Mouse (Mus musculus) MEL (cell line): ENCODE results near the gene Rpl18. TPM values are rescaled to one million over a fixed set of nuclear protein-coding genes. Genes with fewer than 3 reads are reported as not detected.

Source experiments
- DNase-seq: peaks from one replicate; pipeline ENCODE4 v3.0.0; 2011; ENCODE audit warnings: low read depth, low spot score
- H3K27ac ChIP-seq: 2 replicates; pipeline ENCODE4 v1.5.1; 2012; ENCODE audit warnings: low read depth, mild to moderate bottlenecking, control low read depth, low read length, moderate library complexity; ENCODE audit not compliant: control insufficient read depth
- H3K27me3 ChIP-seq, 2 experiments: fragments of 150-350 bp in 1 of 2; sonication (generic) in 1 of 2; 2 replicates each; pipeline ENCODE4 v1.6.1; 2012; ENCODE audit warnings: low read length in 2 of 2, mild to moderate bottlenecking in 2 of 2, improper control_type of control experiment in 1 of 2, moderate library complexity in 1 of 2; ENCODE audit not compliant: insufficient read depth in 2 of 2, control insufficient read depth in 1 of 2
- H3K36me3 ChIP-seq, 2 experiments: 2 replicates each; pipeline ENCODE4 v1.6.1; 2012 to 2014; ENCODE audit warnings: low read length in 2 of 2, improper control_type of control experiment in 1 of 2, inconsistent platforms in 1 of 2, mild to moderate bottlenecking in 1 of 2; ENCODE audit not compliant: insufficient read depth in 2 of 2, control insufficient read depth in 1 of 2
- H3K4me1 ChIP-seq, 2 experiments: fragments of 150-350 bp in 1 of 2; sonication (generic) in 1 of 2; 2 replicates each; pipeline ENCODE4 v1.6.1; 2012; ENCODE audit warnings: low read length in 2 of 2, improper control_type of control experiment in 1 of 2, mild to moderate bottlenecking in 1 of 2; ENCODE audit not compliant: insufficient read depth in 2 of 2, control insufficient read depth in 1 of 2
- H3K4me3 ChIP-seq, 2 experiments: fragments of 150-350 bp in 1 of 2; sonication (generic) in 1 of 2; 2 replicates each; pipeline ENCODE4 v1.5.1; 2012; ENCODE audit warnings: low read depth in 2 of 2, low read length in 2 of 2, mild to moderate bottlenecking in 2 of 2, moderate library complexity in 2 of 2, control low read depth in 1 of 2, improper control_type of control experiment in 1 of 2; ENCODE audit not compliant: control insufficient read depth in 1 of 2, insufficient read depth in 1 of 2
- H3K79me2 ChIP-seq: 2 replicates; pipeline ENCODE4 v1.6.1; 2012; ENCODE audit warnings: mild to moderate bottlenecking, low read length, moderate library complexity; ENCODE audit not compliant: control insufficient read depth, poor library complexity, insufficient read depth
- H3K9ac ChIP-seq: 2 replicates; pipeline ENCODE4 v1.6.1; 2012; ENCODE audit warnings: low read depth, mild to moderate bottlenecking, control low read depth, low read length, moderate library complexity; ENCODE audit not compliant: control insufficient read depth, poor library complexity, severe bottlenecking
- H3K9me3 ChIP-seq: fragments of 150-350 bp; sonication (generic); replicated peaks from 2 replicates; pipeline ENCODE4 v1.6.1; 2012; ENCODE audit warnings: mild to moderate bottlenecking, low read length, improper control_type of control experiment, moderate library complexity; ENCODE audit not compliant: insufficient read depth
- CHD1 ChIP-seq: IDR thresholded peaks from 2 replicates; pipeline ENCODE4 v1.6.1; 2012; ENCODE audit warnings: low read depth, mild to moderate bottlenecking, inconsistent platforms, low read length, improper control_type of control experiment
- CHD2 ChIP-seq: IDR thresholded peaks from 2 replicates; pipeline ENCODE4 v1.6.1; 2011; ENCODE audit warnings: low read length, improper control_type of control experiment
- CTCF ChIP-seq, 3 experiments: IDR thresholded peaks in 2 of 3; conservative IDR thresholded peaks in 1 of 3; 2 replicates each; pipeline ENCODE4 v1.5.1; 2011 to 2012; ENCODE audit warnings: low read length in 3 of 3, low read depth in 2 of 3, mild to moderate bottlenecking in 2 of 3, improper control_type of control experiment in 1 of 3, inconsistent platforms in 1 of 3, mixed read lengths in 1 of 3, moderate library complexity in 1 of 3; ENCODE audit not compliant: control insufficient read depth in 1 of 3, insufficient read depth in 1 of 3, poor library complexity in 1 of 3, severe bottlenecking in 1 of 3
- EP300 ChIP-seq, 2 experiments: IDR thresholded peaks; 2 replicates each; pipeline ENCODE4 v1.6.1; 2011; ENCODE audit warnings: improper control_type of control experiment in 2 of 2, low read length in 2 of 2, low read depth in 1 of 2, mild to moderate bottlenecking in 1 of 2
- ETS1 ChIP-seq: IDR thresholded peaks from 2 replicates; pipeline ENCODE4 v1.6.1; 2012; ENCODE audit warnings: low read depth, mild to moderate bottlenecking, inconsistent platforms, low read length, improper control_type of control experiment, moderate library complexity
- HCFC1 ChIP-seq: IDR thresholded peaks from 2 replicates; pipeline ENCODE4 v1.6.1; 2012; ENCODE audit warnings: low read depth, mild to moderate bottlenecking, inconsistent platforms, low read length, improper control_type of control experiment, moderate library complexity
- JUND ChIP-seq: IDR thresholded peaks from 2 replicates; pipeline ENCODE4 v1.6.1; 2011; ENCODE audit warnings: low read depth, mild to moderate bottlenecking, improper control_type of control experiment, low read length
- MAFK ChIP-seq: IDR thresholded peaks from 2 replicates; pipeline ENCODE4 v1.6.1; 2011; ENCODE audit warnings: low read depth, mild to moderate bottlenecking, low read length, improper control_type of control experiment, borderline replicate concordance
- MAZ ChIP-seq: IDR thresholded peaks from 2 replicates; pipeline ENCODE4 v1.6.1; 2012; ENCODE audit warnings: low read depth, mild to moderate bottlenecking, inconsistent platforms, low read length, improper control_type of control experiment
- MEF2A ChIP-seq: IDR thresholded peaks from 2 replicates; pipeline ENCODE4 v1.6.1; 2014; ENCODE audit warnings: low read depth, mild to moderate bottlenecking, inconsistent platforms, low read length, improper control_type of control experiment; ENCODE audit not compliant: poor library complexity, insufficient replicate concordance, severe bottlenecking; ENCODE audit errors: extremely low read depth
- MXI1 ChIP-seq: IDR thresholded peaks from 2 replicates; pipeline ENCODE4 v1.6.1; 2011; ENCODE audit warnings: mild to moderate bottlenecking, low read depth, low read length, improper control_type of control experiment
- MYC ChIP-seq: IDR thresholded peaks from 2 replicates; pipeline ENCODE4 v1.6.1; 2011; ENCODE audit warnings: low read depth, mild to moderate bottlenecking, low read length, improper control_type of control experiment, moderate library complexity
- NELFE ChIP-seq: IDR thresholded peaks from 2 replicates; pipeline ENCODE4 v1.6.1; 2011; ENCODE audit warnings: low read depth, low read length, improper control_type of control experiment
- NRF1 ChIP-seq: IDR thresholded peaks from 2 replicates; pipeline ENCODE4 v1.6.1; 2014; ENCODE audit warnings: low read depth, mild to moderate bottlenecking, inconsistent platforms, low read length, improper control_type of control experiment, moderate library complexity; ENCODE audit not compliant: poor library complexity, insufficient read depth, severe bottlenecking
- POLR2AphosphoS2 ChIP-seq: IDR thresholded peaks from 2 replicates; pipeline ENCODE4 v1.6.1; 2011; ENCODE audit warnings: low read length, improper control_type of control experiment
- POLR2AphosphoS5 ChIP-seq: IDR thresholded peaks from 2 replicates; pipeline ENCODE4 v1.6.1; 2012; ENCODE audit warnings: low read depth, borderline replicate concordance, mild to moderate bottlenecking, inconsistent platforms, low read length, moderate library complexity, mixed read lengths
- RCOR1 ChIP-seq: IDR thresholded peaks from 2 replicates; pipeline ENCODE4 v1.6.1; 2012; ENCODE audit warnings: low read depth, mild to moderate bottlenecking, inconsistent platforms, low read length, improper control_type of control experiment
- SMC3 ChIP-seq: IDR thresholded peaks from 2 replicates; pipeline ENCODE4 v1.6.1; 2011; ENCODE audit warnings: low read depth, low read length, improper control_type of control experiment
- TBP ChIP-seq: IDR thresholded peaks from 2 replicates; pipeline ENCODE4 v1.8.0; 2011; ENCODE audit warnings: low read depth, low read length, improper control_type of control experiment
- USF1 ChIP-seq: IDR thresholded peaks from 2 replicates; pipeline ENCODE4 v1.6.1; 2014; ENCODE audit warnings: low read depth, mild to moderate bottlenecking, inconsistent platforms, low read length, improper control_type of control experiment, moderate library complexity
- polyA plus RNA-seq, 2 experiments: library from polyadenylated mRNA; stranded (reverse) in 1 of 2; unstranded in 1 of 2; fragments of >175 nt in 1 of 2; fragments of >200 nt in 1 of 2; gene quantifications; 2 replicates each; pipeline versions ENCODE4 v1.2.1 to v1.2.4; 2012; ENCODE audit warnings: low replicate concordance in 2 of 2, low read depth in 1 of 2; ENCODE audit not compliant: insufficient read length in 2 of 2, insufficient read depth in 1 of 2, missing spikeins in 1 of 2
- total RNA-seq: library from RNA; depleted of rRNA; stranded (reverse); fragments of 300-350 nt; gene quantifications from 2 replicates; pipeline ENCODE4 v1.2.3, GENCODE M21; 2012

Gene Rpl18
- total and polyA plus RNA-seq, 3 experiments: 3,544 to 3,724 TPM; not detected in 1

- Histone ChIP-seq H3K27me3 (no peaks in the 10 kb centered on the region), H3K9ac (peak overlapping the region; percentile 8; the same call in 1 of the 2 replicates), H3K36me3 (peaks cover 0 to 8% of the 10 kb centered on the region in 2 experiments; a peak in 1 of 4 replicates), H3K4me1 (peaks cover 0 to 16% of the 10 kb centered on the region in 2 experiments; a peak in 2 of 4 replicates), H3K4me3 (peak overlapping the region in 1 of 2 experiments; percentile 5; a peak in 1 of 4 replicates), H3K27ac (no peak overlapping the region), H3K9me3 (no peaks in the 10 kb centered on the region), H3K79me2 (no peaks in the 10 kb centered on the region)
- TF ChIP-seq USF1 (peak; percentile 52), NELFE (no peak)
- peak; percentile 64 for DNase-seq
Measured at GRCm38 (mm10) chr7:45741308-45741707, 26.1 kb downstream of the Rpl18 start.

- TF ChIP-seq CHD2: no peak
- TF ChIP-seq MEF2A: no peak
- TF ChIP-seq NRF1: no peak
- no peak for TF ChIP-seq MAFK
- TF ChIP-seq JUND: no peak
- no peak for TF ChIP-seq MYC
- no peak for TF ChIP-seq HCFC1
- TF ChIP-seq EP300 (IDR thresholded peaks at IDR 0.05; ENCODE audit: low read depth in 1 of 2, low read length in 2 of 2): no peak
- no peak for TF ChIP-seq RCOR1
- no peak for TF ChIP-seq TBP
- no peak for TF ChIP-seq MAZ
- TF ChIP-seq MXI1: no peak
- no peak for TF ChIP-seq SMC3
- no peak for TF ChIP-seq POLR2AphosphoS2
- TF ChIP-seq CHD1: no peak
- TF ChIP-seq CTCF (IDR thresholded peaks at IDR 0.05 in 2 of 3, conservative IDR thresholded peaks at IDR 0.05 in 1 of 3; ENCODE audit: control insufficient read depth in 1 of 3, insufficient read depth in 1 of 3, low read depth in 2 of 3, low read length in 3 of 3, poor library complexity in 1 of 3, severe bottlenecking in 1 of 3): no peak
- no peak for TF ChIP-seq ETS1
- no peak for TF ChIP-seq POLR2AphosphoS5
- Histone ChIP-seq H3K4me3 (peak overlapping the region in 1 of 2 experiments; percentile 5; a peak in 1 of 4 replicates), H3K4me1 (peaks cover 0 to 16% of the 10 kb centered on the region in 2 experiments; a peak in 2 of 4 replicates), H3K27ac (no peak overlapping the region), H3K79me2 (no peaks in the 10 kb centered on the region), H3K27me3 (no peaks in the 10 kb centered on the region), H3K36me3 (peaks cover 0 to 8% of the 10 kb centered on the region in 2 experiments; a peak in 1 of 4 replicates), H3K9ac (no peak overlapping the region; the same call in 1 of the 2 replicates), H3K9me3 (no peaks in the 10 kb centered on the region)
- no peak for DNase-seq
Measured at GRCm38 (mm10) chr7:45741777-45742176, 26.5 kb downstream of the Rpl18 start.
